Mouse (Mus musculus): Measurements from ENCODE around the gene N4bp1. TPM values are rescaled to one million over a fixed set of nuclear protein-coding genes. Genes with fewer than 3 reads are reported as not detected.

N4bp1 gene
- total RNA-seq (2021): 10 to 100 TPM; 39.8 to 41.5 TPM
- long read RNA-seq, experiment 1, full-length matches to known transcripts: 17 of 25 reads
- long read RNA-seq, experiment 1, partial matches to known transcripts: 3 of 25 reads
- long read RNA-seq, experiment 1, other reads (novel, unspliced or antisense): 5 of 25 reads
- long read RNA-seq, experiment 2, full-length matches to known transcripts: 23 of 29 reads
- long read RNA-seq, experiment 2, partial matches to known transcripts: 0 of 29 reads
- long read RNA-seq, experiment 2, other reads (novel, unspliced or antisense): 6 of 29 reads

DNA sequence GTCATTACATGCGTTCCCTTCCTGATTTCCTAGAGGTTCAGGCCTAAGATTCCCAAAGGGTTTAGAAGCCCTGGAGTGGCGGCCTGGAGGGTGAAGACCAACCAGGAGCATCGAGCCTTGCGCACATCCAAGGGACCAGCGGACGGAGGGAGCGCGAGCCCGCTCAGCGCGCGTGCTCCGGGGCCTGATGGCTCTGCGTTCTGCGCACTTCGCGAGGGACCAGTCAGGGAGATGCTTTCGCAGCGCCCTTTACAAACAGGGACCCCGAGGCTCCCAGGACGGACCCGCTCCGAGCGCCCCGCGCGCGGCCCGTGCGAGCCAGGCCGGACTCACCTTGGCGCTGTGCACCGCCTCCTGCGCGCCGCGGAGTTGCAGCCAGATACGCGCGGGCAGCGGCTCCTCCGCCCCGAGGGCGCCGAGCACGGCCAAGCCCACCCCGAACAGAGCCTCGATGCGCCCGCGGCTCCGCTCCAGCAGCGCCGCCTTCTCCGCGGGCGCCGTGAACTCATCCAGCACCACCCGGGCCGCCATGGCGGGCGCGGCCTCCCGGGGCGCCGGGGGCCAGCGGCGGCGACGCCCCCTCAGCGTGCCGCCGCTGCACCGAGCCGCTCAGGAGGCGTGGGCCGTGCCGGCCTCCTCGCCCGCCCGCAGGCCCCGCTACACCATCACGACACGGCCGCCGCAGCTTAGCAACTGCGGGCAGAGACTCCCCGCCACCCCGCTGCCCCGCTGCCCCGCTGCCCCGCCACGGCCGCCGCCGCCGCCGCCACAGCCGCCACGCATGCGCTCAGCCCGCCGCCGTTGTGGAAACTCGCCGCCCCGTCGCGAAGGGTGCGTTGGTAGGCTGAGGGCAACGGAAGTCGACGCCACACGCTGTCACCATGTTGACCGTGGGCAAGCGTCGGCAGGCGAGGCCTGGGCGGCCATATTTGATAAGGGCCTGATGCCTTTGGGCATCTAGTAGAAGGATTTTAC lies at the start of gene N4bp1:
Gene N4bp1, minus strand, starts transcription at position 770 of the 975 bp plus-strand sequence.
- peak within 1 kb of the TSS; percentile 88 for H3K27ac ChIP-seq
- peak; percentile 92 to 93 for DNase-seq (ENCODE audit: extremely low spot score in 1 of 2, low spot score in 2 of 2)
- intact Hi-C loops (cut with DNase I): loop anchor here (1.0 kb wide), 2 partner anchors 139 to 261 kb away; partner anchors contain the start of genes Gm10638 and Siah1a
- peak within 1 kb of the TSS; percentile 92 for H3K4me3 ChIP-seq
- TF ChIP-seq CTCF (IDR thresholded peaks at IDR 0.05): no peak

DNA sequence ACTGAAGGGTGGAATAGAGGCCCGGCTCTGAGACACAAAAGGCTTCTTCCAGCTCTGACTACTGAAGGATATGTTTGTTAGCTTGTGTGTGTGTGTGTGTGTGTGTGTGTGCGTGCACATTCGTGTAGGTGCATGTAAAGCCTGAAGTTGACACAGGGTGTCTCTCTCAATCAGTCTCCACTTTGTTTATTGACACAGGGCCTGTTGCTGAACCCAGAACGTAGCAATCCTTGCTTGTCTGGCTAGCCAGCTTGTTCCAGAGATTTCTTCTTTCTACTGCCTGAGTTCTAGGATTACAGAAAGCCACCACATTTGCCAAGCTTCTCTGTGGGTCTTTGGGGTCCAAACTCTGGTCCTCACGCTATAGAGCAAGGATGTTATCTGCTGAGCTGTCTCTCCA lies 49.8 kb upstream of the N4bp1 start:
- Histone ChIP-seq H3K4me3 (no peak overlapping the region), H3K27ac (no peak overlapping the region)
- TF ChIP-seq CTCF (IDR thresholded peaks at IDR 0.05): no peak
- DNase-seq (ENCODE audit: extremely low spot score in 1 of 2, low spot score in 2 of 2): no peak
- intact Hi-C loops (cut with DNase I): loop anchor here (1.0 to 5.0 kb wide), 2 partner anchors 537 to 601 kb away; partner anchors contain the start of gene Cbln1

DNA sequence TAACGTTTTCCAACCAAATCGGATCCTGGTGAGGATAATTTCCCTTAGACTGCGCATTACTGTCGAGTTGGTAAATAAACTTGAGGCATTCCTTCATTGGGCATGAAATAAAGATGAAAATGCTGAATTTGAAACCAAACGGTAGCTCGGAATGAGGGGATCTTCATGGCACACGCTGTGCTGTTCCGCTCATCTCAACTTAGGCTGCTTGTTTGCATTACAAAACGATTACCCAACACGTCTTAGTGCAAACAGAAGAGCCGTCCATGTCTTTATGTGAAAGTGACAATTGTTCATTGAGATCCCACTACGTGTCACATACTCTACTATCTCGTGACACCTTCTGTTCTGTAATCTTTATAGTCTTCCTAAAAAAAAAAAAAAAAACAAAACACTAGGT lies 49.3 kb upstream of the N4bp1 start:
- no peak for DNase-seq (ENCODE audit: extremely low spot score in 1 of 2, low spot score in 2 of 2)
- intact Hi-C loops (cut with DNase I): loop anchor here (1.0 to 5.0 kb wide), 2 partner anchors 538 to 602 kb away; partner anchors contain the start of gene Cbln1
- H3K27ac ChIP-seq: no peak overlapping the region
- H3K4me3 ChIP-seq: no peak overlapping the region
- no peak for TF ChIP-seq CTCF (IDR thresholded peaks at IDR 0.05)

GRCm38 (mm10) chr8:86933898-86934297 lies 48.8 kb upstream of the N4bp1 start:
- TF ChIP-seq CTCF (IDR thresholded peaks at IDR 0.05): peak; percentile 87
- Histone ChIP-seq H3K4me3 (no peak overlapping the region), H3K27ac (no peak overlapping the region)
- intact Hi-C loops (cut with DNase I): loop anchor here (1.0 to 5.0 kb wide), 2 partner anchors 538 to 602 kb away; partner anchors contain the start of gene Cbln1
- DNase-seq (ENCODE audit: extremely low spot score in 1 of 2, low spot score in 2 of 2): peak; percentile 56 to 72

- no peak for DNase-seq (ENCODE audit: extremely low spot score in 1 of 2, low spot score in 2 of 2)
- TF ChIP-seq CTCF (IDR thresholded peaks at IDR 0.05): peak; percentile 20
- intact Hi-C loops (cut with DNase I): no loop called here
Observed at GRCm38 (mm10) chr8:86926237-86926636, 41.2 kb upstream of the N4bp1 start.

DNA sequence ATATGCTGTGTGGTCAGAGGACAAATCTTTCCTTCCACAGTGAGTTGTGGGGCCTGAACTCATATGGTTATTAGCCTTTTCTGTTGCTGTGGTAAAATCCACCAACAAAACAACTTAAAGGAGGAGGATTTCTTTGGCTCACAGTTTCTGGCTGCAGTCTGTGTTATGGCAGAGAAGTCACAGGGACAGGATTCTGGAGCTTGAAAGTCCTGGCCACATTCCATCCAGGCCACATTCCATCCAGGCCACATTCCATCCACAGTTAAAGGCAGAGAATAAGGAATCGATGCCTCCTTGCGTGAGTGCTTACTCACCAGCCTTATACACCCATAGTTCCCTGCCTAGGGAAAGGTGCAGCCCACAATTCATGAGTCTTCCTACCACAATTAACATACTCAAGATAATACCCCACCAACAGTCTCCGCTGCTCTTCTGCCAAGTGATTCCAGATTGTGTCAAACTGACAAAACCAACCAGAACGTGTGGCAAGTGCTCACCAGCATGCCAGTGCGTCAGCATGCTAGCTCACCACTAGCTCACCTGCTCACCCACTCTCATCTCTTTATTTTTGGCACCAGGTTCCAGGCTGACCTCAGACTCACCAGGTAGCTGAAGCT lies 38.3 kb upstream of the N4bp1 start:
- Histone ChIP-seq H3K27ac (no peak overlapping the region), H3K4me3 (no peak overlapping the region)
- intact Hi-C loops (cut with DNase I): no loop called here
- no peak for DNase-seq (ENCODE audit: extremely low spot score in 1 of 2, low spot score in 2 of 2)
- no peak for TF ChIP-seq CTCF (IDR thresholded peaks at IDR 0.05)

More at GRCm38 (mm10) chr8:86926237-86926636, 41.2 kb upstream of the N4bp1 start:
- H3K27ac ChIP-seq: no peak overlapping the region
- H3K4me3 ChIP-seq: no peak overlapping the region

- TF ChIP-seq CTCF (IDR thresholded peaks at IDR 0.05): no peak
- no peak overlapping the region for H3K4me3 ChIP-seq
- H3K27ac ChIP-seq: no peak overlapping the region
- DNase-seq (ENCODE audit: extremely low spot score in 1 of 2, low spot score in 2 of 2): no peak
- intact Hi-C loops (cut with DNase I): no loop called here
Observed at GRCm38 (mm10) chr8:86922673-86923072, 37.6 kb upstream of the N4bp1 start.

GRCm38 (mm10) chr8:86922141-86922540 lies 37.1 kb upstream of the N4bp1 start:
- no peak for DNase-seq (ENCODE audit: extremely low spot score in 1 of 2, low spot score in 2 of 2)
- intact Hi-C loops (cut with DNase I): no loop called here
- H3K4me3 ChIP-seq: no peak overlapping the region
- H3K27ac ChIP-seq: no peak overlapping the region
- no peak for TF ChIP-seq CTCF (IDR thresholded peaks at IDR 0.05)

- TF ChIP-seq CTCF (IDR thresholded peaks at IDR 0.05): no peak
- Histone ChIP-seq H3K27ac (no peak overlapping the region), H3K4me3 (no peak overlapping the region)
- DNase-seq (ENCODE audit: extremely low spot score in 1 of 2, low spot score in 2 of 2): no peak
- intact Hi-C loops (cut with DNase I): no loop called here
Observed at GRCm38 (mm10) chr8:86920996-86921395, 35.9 kb upstream of the N4bp1 start.

DNA sequence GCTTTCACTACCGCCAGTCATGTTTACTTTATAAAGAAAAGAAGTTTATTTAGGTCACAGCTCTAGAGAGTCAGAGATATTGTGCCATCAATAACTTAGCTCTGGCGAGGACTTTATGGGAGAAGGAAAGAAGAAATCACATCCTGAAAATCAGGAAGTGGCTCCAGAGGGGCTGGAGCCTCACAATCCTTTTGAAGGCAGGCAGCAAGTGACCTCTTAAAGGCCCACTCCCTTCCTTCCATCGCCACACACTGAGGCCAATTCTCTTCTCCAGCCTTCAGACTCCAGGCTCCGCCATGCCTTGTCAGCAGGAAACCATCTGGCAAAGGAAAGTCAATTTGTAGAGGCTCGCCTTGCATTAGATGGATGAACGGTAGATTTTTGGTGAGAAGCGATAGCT lies 35.4 kb upstream of the N4bp1 start:
- no peak for DNase-seq (ENCODE audit: extremely low spot score in 1 of 2, low spot score in 2 of 2)
- Histone ChIP-seq H3K27ac (no peak overlapping the region), H3K4me3 (no peak overlapping the region)
- intact Hi-C loops (cut with DNase I): no loop called here
- TF ChIP-seq CTCF (IDR thresholded peaks at IDR 0.05): no peak

GRCm38 (mm10) chr8:86920024-86920423 lies 35.0 kb upstream of the N4bp1 start:
- no peak overlapping the region for H3K27ac ChIP-seq
- intact Hi-C loops (cut with DNase I): no loop called here
- DNase-seq (ENCODE audit: extremely low spot score in 1 of 2, low spot score in 2 of 2): no peak
- no peak for TF ChIP-seq CTCF (IDR thresholded peaks at IDR 0.05)
- H3K4me3 ChIP-seq: no peak overlapping the region
